Mouse (Mus musculus) CH12.LX (cell line): ENCODE data around the gene Gm21983. TPM values are rescaled to one million over a fixed set of nuclear protein-coding genes. Genes with fewer than 3 reads are reported as not detected.

ENCODE experiments used
- DNase-seq: peaks from one replicate; pipeline ENCODE4 v3.0.0-alpha.2; 2013; ENCODE audit errors: extremely low read depth
- H3K27ac ChIP-seq: 2 replicates; pipeline ENCODE4 v1.5.1; 2012; ENCODE audit warnings: low read depth, mild to moderate bottlenecking, control low read depth, moderate library complexity; ENCODE audit not compliant: insufficient read depth
- H3K27me3 ChIP-seq: replicated peaks from 2 replicates; pipeline ENCODE3; 2012; ENCODE audit warnings: inconsistent platforms
- H3K36me3 ChIP-seq, 2 experiments: replicated peaks in 1 of 2; 2 replicates each; pipeline versions ENCODE3 to v1.6.1; 2012; ENCODE audit warnings: inconsistent platforms in 1 of 2, low read length in 1 of 2, mild to moderate bottlenecking in 1 of 2, mixed read lengths in 1 of 2, moderate library complexity in 1 of 2; ENCODE audit not compliant: control insufficient read depth in 1 of 2, insufficient read depth in 1 of 2
- H3K4me1 ChIP-seq, 2 experiments: 2 replicates each; pipeline ENCODE4 v1.6.1; 2012; ENCODE audit warnings: inconsistent platforms in 1 of 2, moderate library complexity in 1 of 2; ENCODE audit not compliant: insufficient read depth in 2 of 2, control insufficient read depth in 1 of 2
- H3K4me2 ChIP-seq: 2 replicates; pipeline ENCODE4 v1.6.1; 2012; ENCODE audit warnings: low read depth, mild to moderate bottlenecking, control low read depth; ENCODE audit not compliant: poor library complexity, insufficient read depth, severe bottlenecking
- H3K4me3 ChIP-seq, 3 experiments: fragments of 150-350 bp in 1 of 3; sonication (generic) in 1 of 3; replicated peaks in 1 of 3; 2 replicates each; pipeline versions ENCODE3 to v1.5.1; 2011 to 2012; ENCODE audit warnings: low read depth in 2 of 3, low read length in 2 of 3, mild to moderate bottlenecking in 2 of 3, moderate library complexity in 2 of 3, control low read depth in 1 of 3, improper control_type of control experiment in 1 of 3, inconsistent platforms in 1 of 3, mixed read lengths in 1 of 3; ENCODE audit not compliant: poor library complexity in 1 of 3
- H3K79me2 ChIP-seq: replicated peaks from 2 replicates; pipeline ENCODE4 v1.6.1; 2012; ENCODE audit warnings: mild to moderate bottlenecking, moderate library complexity; ENCODE audit not compliant: control insufficient read depth, poor library complexity, insufficient read depth, severe bottlenecking; ENCODE audit errors: extremely low read depth
- H3K9ac ChIP-seq: 2 replicates; pipeline ENCODE4 v1.6.1; 2012; ENCODE audit warnings: low read depth, mild to moderate bottlenecking, control low read depth, moderate library complexity; ENCODE audit not compliant: insufficient read depth
- H3K9me3 ChIP-seq: replicated peaks from 2 replicates; pipeline ENCODE3; 2012; ENCODE audit warnings: low read length, inconsistent platforms, mixed read lengths
- CTCF ChIP-seq, 2 experiments: IDR thresholded peaks in 1 of 2; conservative IDR thresholded peaks in 1 of 2; 2 replicates each; pipeline ENCODE4 v1.5.1; 2011 to 2012; ENCODE audit warnings: low read depth in 2 of 2, low read length in 2 of 2, improper control_type of control experiment in 1 of 2, inconsistent platforms in 1 of 2, mild to moderate bottlenecking in 1 of 2, moderate library complexity in 1 of 2
- ELF1 ChIP-seq: IDR thresholded peaks from 2 replicates; pipeline ENCODE4 v1.6.1; 2014; ENCODE audit warnings: low read depth, mild to moderate bottlenecking, inconsistent platforms, low read length, improper control_type of control experiment
- ETS1 ChIP-seq: conservative IDR thresholded peaks from 2 replicates; pipeline ENCODE4 v1.6.1; 2012; ENCODE audit warnings: low read depth, mild to moderate bottlenecking, inconsistent platforms, low read length, improper control_type of control experiment, moderate library complexity
- HCFC1 ChIP-seq: IDR thresholded peaks from 2 replicates; pipeline ENCODE4 v1.6.1; 2012; ENCODE audit warnings: low read depth, mild to moderate bottlenecking, inconsistent platforms, low read length, improper control_type of control experiment
- JUN ChIP-seq: IDR thresholded peaks from 2 replicates; pipeline ENCODE4 v1.6.1; 2011; ENCODE audit warnings: low read depth, mild to moderate bottlenecking, low read length, improper control_type of control experiment, moderate library complexity; ENCODE audit not compliant: insufficient read depth
- JUND ChIP-seq: conservative IDR thresholded peaks from 2 replicates; pipeline ENCODE4 v1.6.1; 2011; ENCODE audit warnings: low read depth, low read length, improper control_type of control experiment
- KAT2A ChIP-seq: IDR thresholded peaks from 2 replicates; pipeline ENCODE4 v1.6.1; 2012; ENCODE audit warnings: low read length, improper control_type of control experiment, inconsistent platforms; ENCODE audit not compliant: insufficient replicate concordance
- MAFK ChIP-seq: IDR thresholded peaks from 2 replicates; pipeline ENCODE4 v1.6.1; 2011; ENCODE audit warnings: low read length, improper control_type of control experiment; ENCODE audit not compliant: insufficient replicate concordance
- MAZ ChIP-seq: IDR thresholded peaks from 2 replicates; pipeline ENCODE4 v1.6.1; 2012; ENCODE audit warnings: low read depth, mild to moderate bottlenecking, inconsistent platforms, low read length, improper control_type of control experiment, moderate library complexity
- MEF2A ChIP-seq: IDR thresholded peaks from 2 replicates; pipeline ENCODE4 v1.6.1; 2014; ENCODE audit warnings: low read depth, mild to moderate bottlenecking, inconsistent platforms, low read length, improper control_type of control experiment, borderline replicate concordance
- MYC ChIP-seq: IDR thresholded peaks from 2 replicates; pipeline ENCODE4 v1.6.1; 2011; ENCODE audit warnings: low read depth, mild to moderate bottlenecking, improper control_type of control experiment, low read length
- POLR2A ChIP-seq: IDR thresholded peaks from 2 replicates; pipeline ENCODE4 v1.6.1; 2011; ENCODE audit warnings: low read depth, mild to moderate bottlenecking, improper control_type of control experiment, low read length
- SMC3 ChIP-seq: IDR thresholded peaks from 2 replicates; pipeline ENCODE4 v1.6.1; 2011; ENCODE audit warnings: low read depth, low read length, improper control_type of control experiment
- USF1 ChIP-seq: IDR thresholded peaks from 2 replicates; pipeline ENCODE4 v1.6.1; 2014; ENCODE audit warnings: low read depth, mild to moderate bottlenecking, inconsistent platforms, low read length, improper control_type of control experiment
- USF2 ChIP-seq: conservative IDR thresholded peaks from 2 replicates; pipeline ENCODE4 v1.6.1; 2011; ENCODE audit warnings: low read depth, low read length, improper control_type of control experiment
- ZC3H11A ChIP-seq: IDR thresholded peaks from 2 replicates; pipeline ENCODE4 v1.6.1; 2012; ENCODE audit warnings: low read depth, mild to moderate bottlenecking, inconsistent platforms, low read length, improper control_type of control experiment
- ZKSCAN1 ChIP-seq: IDR thresholded peaks from 2 replicates; pipeline ENCODE4 v1.6.1; 2012; ENCODE audit warnings: low read depth, inconsistent platforms, low read length, improper control_type of control experiment, borderline replicate concordance
- ZNF384 ChIP-seq: IDR thresholded peaks from 2 replicates; pipeline ENCODE4 v1.6.1; 2012; ENCODE audit warnings: low read depth, low read length, improper control_type of control experiment, inconsistent platforms
- dilution Hi-C: fragments of 300-500 bp; cut with MboI; formaldehyde crosslinking; loops from 2 replicates; pipeline ENCODE4 v1.14.3; 2020; ENCODE audit warnings: low sequenced_read_pairs; ENCODE audit not compliant: extremely low pct_unique_long_range_greater_than_20kb, extremely low pct_ligation_motif_present
- in situ Hi-C: fragments of 300-500 bp; cut with MboI; formaldehyde crosslinking; loops from 3 replicates; pipeline ENCODE4 v1.14.3; 2019; ENCODE audit warnings: low sequenced_read_pairs, low pct_ligation_motif_present, low pct_unique_long_range_greater_than_20kb, mixed read lengths
- polyA plus RNA-seq: library from polyadenylated mRNA; unstranded; fragments of >175 nt; gene quantifications from 2 replicates; pipeline ENCODE4 v1.2.1, GENCODE M21; 2012; ENCODE audit warnings: low read depth; ENCODE audit not compliant: insufficient read length
- total RNA-seq, 2 experiments: library from RNA; depleted of rRNA; stranded (reverse); fragments of 300-350 nt in 1 of 2; fragments of >200 nt in 1 of 2; gene quantifications; 2 replicates each; pipeline ENCODE4 v1.2.3; 2012 to 2014

Gene Gm21983
- total and polyA plus RNA-seq, 3 experiments: 0.13 to 0.81 TPM; not detected in 1

GRCm38 (mm10) chr7:27129811-27130210 lies 51.1 kb downstream of the Gm21983 start:
- H3K4me2 ChIP-seq: no peak overlapping the region
- no peaks in the 10 kb centered on the region for H3K4me1 ChIP-seq
- no peaks in the 10 kb centered on the region for H3K36me3 ChIP-seq
- H3K27me3 ChIP-seq: peaks cover 66% of the 10 kb centered on the region
- H3K4me3 ChIP-seq: no peak overlapping the region
- H3K9me3 ChIP-seq: peaks cover 7% of the 10 kb centered on the region
- TF ChIP-seq ELF1: no peak
- TF ChIP-seq ZNF384: 0 out of 2 replicates have a peak, but pooled peaks have one; percentile 7
- no peak for DNase-seq
- no peak overlapping the region for H3K9ac ChIP-seq
- H3K27ac ChIP-seq: no peak overlapping the region
- in situ Hi-C loops (loop anchor here (25.0 kb wide), 1 partner anchor 368 kb away; the partner anchor contains the start of gene Cyp2b19), dilution Hi-C loops (no loop called here)
- H3K79me2 ChIP-seq: no peaks in the 10 kb centered on the region

GRCm38 (mm10) chr7:27128946-27129345 lies 51.9 kb downstream of the Gm21983 start:
- DNase-seq: no peak
- Histone ChIP-seq H3K4me1 (no peaks in the 10 kb centered on the region), H3K27me3 (peaks cover 63% of the 10 kb centered on the region)
- dilution Hi-C loops: no loop called here
- no peak for TF ChIP-seq ZKSCAN1
- no peak for TF ChIP-seq USF2
- no peak for TF ChIP-seq POLR2A
- TF ChIP-seq ZNF384: no peak
- TF ChIP-seq JUN: no peak
- TF ChIP-seq MYC: no peak
- no peak for TF ChIP-seq HCFC1
- TF ChIP-seq MEF2A: no peak
- no peak for TF ChIP-seq USF1
- TF ChIP-seq ZC3H11A: no peak
- TF ChIP-seq MAZ: no peak
- no peak for TF ChIP-seq KAT2A
- no peak for TF ChIP-seq CTCF (conservative IDR thresholded peaks at IDR 0.05 in 1 of 2, IDR thresholded peaks at IDR 0.05 in 1 of 2; ENCODE audit: low read depth in 2 of 2, low read length in 2 of 2)
- no peak for TF ChIP-seq JUND
- no peak for TF ChIP-seq SMC3
- no peak for TF ChIP-seq ETS1
- TF ChIP-seq MAFK: no peak
- TF ChIP-seq, all 38 proteins: peak for 0
- H3K9ac ChIP-seq: no peak overlapping the region
- no peaks in the 10 kb centered on the region for H3K36me3 ChIP-seq
- H3K4me3 ChIP-seq: no peak overlapping the region
- H3K27ac ChIP-seq: no peak overlapping the region
- H3K79me2 ChIP-seq: no peaks in the 10 kb centered on the region
- H3K9me3 ChIP-seq: peaks cover 7% of the 10 kb centered on the region
- H3K4me2 ChIP-seq: no peak overlapping the region
- in situ Hi-C loops: loop anchor here (25.0 kb wide), 1 partner anchor 367 kb away; the partner anchor contains the start of gene Cyp2b19
